Mouse (Mus musculus): ENCODE data around the gene Hnrnpr. TPM values are rescaled to one million over a fixed set of nuclear protein-coding genes. Genes with fewer than 3 reads are reported as not detected.

Hnrnpr gene
- polyA plus RNA-seq (2014; fragmentation: Illumina TruSeq; extraction: RNeasy Lipid Tissue Mini Kit (QIAGEN cat#74804); ENCODE audit: low read depth, low replicate concordance), result 93.0 TPM

DNA sequence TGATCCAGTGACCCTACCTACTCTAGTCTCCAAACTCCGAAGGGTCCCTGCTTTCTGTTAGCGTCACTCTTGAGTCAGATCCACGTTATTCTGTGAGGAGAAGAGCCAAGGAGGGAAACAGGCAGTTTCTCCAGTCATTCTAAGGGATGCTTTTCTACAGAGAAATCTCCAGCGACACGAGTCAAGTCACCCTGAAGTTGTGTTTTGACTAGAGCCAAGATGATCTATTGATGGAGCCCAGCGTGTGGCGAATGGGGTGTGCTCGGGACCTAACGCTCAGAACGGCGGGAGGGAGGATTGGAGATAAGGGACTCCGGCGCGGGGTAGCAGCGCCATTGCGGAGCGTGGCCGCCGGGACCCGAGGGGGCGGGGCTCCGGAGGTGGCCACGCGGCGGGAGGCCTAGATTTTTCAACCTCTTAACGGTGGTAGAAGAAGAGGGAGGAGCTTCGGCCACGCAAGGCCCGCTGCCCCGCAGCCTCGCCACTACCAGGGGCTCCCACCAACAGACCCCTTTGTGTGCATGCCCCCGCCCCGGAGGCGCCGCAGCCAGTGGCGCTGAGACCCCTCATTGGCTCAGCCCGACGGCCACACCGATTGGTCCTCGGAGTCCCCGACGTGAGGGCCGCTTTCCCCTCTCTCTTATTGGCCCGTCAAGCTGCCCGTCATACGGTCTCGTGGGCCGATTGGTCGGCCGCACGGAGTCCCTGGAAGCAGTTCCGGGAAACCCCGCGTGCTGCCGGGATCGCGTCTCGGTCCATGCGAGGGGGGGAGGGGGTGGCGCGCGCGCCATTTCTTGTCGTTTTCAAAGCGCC is at the start of gene Hnrnpr:
TSS of gene Hnrnpr (plus strand) at position 714 of the 813 bp plus-strand sequence.

GRCm38 (mm10) chr4:136284455-136284854 is 26.3 kb upstream of the Hnrnpr start, which contains the start of gene Zfp46:
Gene Zfp46, plus strand, starts transcription at chr4:136284683.

Other genes with a start within 250 kb of the Hnrnpr start
- 8.2 TPM for gene Id3, start 167.4 kb upstream of the Hnrnpr start, polyA plus RNA-seq (2014; fragmentation: Illumina TruSeq; extraction: RNeasy Lipid Tissue Mini Kit (QIAGEN cat#74804); ENCODE audit: low read depth, low replicate concordance)
- gene E2f2, start 138.5 kb upstream of the Hnrnpr start, polyA plus RNA-seq (2014; fragmentation: Illumina TruSeq; extraction: RNeasy Lipid Tissue Mini Kit (QIAGEN cat#74804); ENCODE audit: low read depth, low replicate concordance), result 0.28 TPM
- 0.77 TPM for gene Asap3, start 104.6 kb upstream of the Hnrnpr start, polyA plus RNA-seq (2014; fragmentation: Illumina TruSeq; extraction: RNeasy Lipid Tissue Mini Kit (QIAGEN cat#74804); ENCODE audit: low read depth, low replicate concordance)
- gene Tcea3, start 63.2 kb upstream of the Hnrnpr start, polyA plus RNA-seq (2014; fragmentation: Illumina TruSeq; extraction: RNeasy Lipid Tissue Mini Kit (QIAGEN cat#74804); ENCODE audit: low read depth, low replicate concordance), result 27.6 TPM
- gene Zfp46, start 26.3 kb upstream of the Hnrnpr start, polyA plus RNA-seq (2014; fragmentation: Illumina TruSeq; extraction: RNeasy Lipid Tissue Mini Kit (QIAGEN cat#74804); ENCODE audit: low read depth, low replicate concordance), result 4.6 TPM
- gene Htr1d, start 112.6 kb downstream of the Hnrnpr start, polyA plus RNA-seq (2014; fragmentation: Illumina TruSeq; extraction: RNeasy Lipid Tissue Mini Kit (QIAGEN cat#74804); ENCODE audit: low read depth, low replicate concordance), result not detected
- gene 6030445D17Rik, start 151.3 kb downstream of the Hnrnpr start, polyA plus RNA-seq (2014; fragmentation: Illumina TruSeq; extraction: RNeasy Lipid Tissue Mini Kit (QIAGEN cat#74804); ENCODE audit: low read depth, low replicate concordance), result 0.24 TPM
- gene Luzp1, start 158.8 kb downstream of the Hnrnpr start, polyA plus RNA-seq (2014; fragmentation: Illumina TruSeq; extraction: RNeasy Lipid Tissue Mini Kit (QIAGEN cat#74804); ENCODE audit: low read depth, low replicate concordance), result 34.8 TPM